Mouse (Mus musculus) CD4-positive, CD25-positive, alpha-beta regulatory T cell, adult 4 months (primary cell): Measurements from ENCODE around the gene Ctsd. TPM values are rescaled to one million over a fixed set of nuclear protein-coding genes. Genes with fewer than 3 reads are reported as not detected.
"Not testable (repeated sequence)": the region's sequence is repeated elsewhere in the genome, so short reads cannot be mapped to it uniquely, and the experiment has no call there.

Experiments
- ATAC-seq: one replicate; pipeline ENCODE4 v1.8.0; 2017
- polyA plus RNA-seq, 2 experiments: library from polyadenylated mRNA; unstranded; fragments of 100-300 nt; shearing (Covaris generic); gene quantifications; one replicate each; pipeline ENCODE4 v1.2.1; 2017

The Ctsd gene
- polyA plus RNA-seq, 2 experiments from 2014 or later, result 277 to 325 TPM

DNA sequence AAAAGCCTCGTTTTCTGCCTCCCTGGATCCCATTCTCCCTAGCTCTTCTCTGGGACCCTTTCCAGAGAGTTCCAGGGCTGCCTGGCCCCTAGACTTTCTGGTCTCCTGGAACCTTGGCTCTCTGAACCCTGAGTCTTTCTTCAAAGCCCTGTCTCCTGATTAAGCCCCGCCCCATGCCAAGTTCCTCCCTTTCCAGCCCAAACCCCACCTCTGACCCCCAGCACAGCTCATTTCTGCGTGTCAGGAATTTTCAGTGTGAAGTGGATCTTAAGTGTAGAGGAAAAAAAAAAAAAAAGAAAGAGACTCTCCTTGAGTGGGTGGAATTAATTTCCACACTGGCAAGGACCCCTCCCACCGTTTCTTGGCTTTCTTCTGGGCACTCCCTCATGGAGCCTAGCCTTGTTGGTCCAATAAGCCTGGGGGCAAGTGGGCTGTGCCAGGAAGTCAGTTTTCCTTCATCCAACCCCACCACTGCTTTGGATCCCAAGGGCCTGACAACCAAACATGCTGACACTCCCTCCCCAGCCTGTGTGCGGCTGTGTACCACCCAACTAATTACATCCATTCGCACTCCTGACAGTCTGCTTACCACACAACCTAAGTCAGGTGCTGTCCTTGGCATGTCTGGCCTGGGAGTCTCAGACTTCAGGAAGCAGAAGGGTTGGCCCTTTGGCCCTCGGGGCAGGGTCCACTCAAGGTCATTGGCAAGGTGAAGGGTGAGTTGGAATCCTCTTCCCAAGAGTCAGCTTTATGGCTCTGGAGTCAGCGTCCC is 14.0 kb downstream of the Ctsd start, which contains the start of gene Ifitm10:
Ifitm10 (minus strand) TSS at position 113 of the 772 bp plus-strand sequence.
- no peak for ATAC-seq

GRCm38 (mm10) chr7:142373039-142373438 is 14.8 kb downstream of the Ctsd start:
- no peak for ATAC-seq

GRCm38 (mm10) chr7:142371768-142372661 is 15.8 kb downstream of the Ctsd start:
- peak; percentile 34 for ATAC-seq

DNA sequence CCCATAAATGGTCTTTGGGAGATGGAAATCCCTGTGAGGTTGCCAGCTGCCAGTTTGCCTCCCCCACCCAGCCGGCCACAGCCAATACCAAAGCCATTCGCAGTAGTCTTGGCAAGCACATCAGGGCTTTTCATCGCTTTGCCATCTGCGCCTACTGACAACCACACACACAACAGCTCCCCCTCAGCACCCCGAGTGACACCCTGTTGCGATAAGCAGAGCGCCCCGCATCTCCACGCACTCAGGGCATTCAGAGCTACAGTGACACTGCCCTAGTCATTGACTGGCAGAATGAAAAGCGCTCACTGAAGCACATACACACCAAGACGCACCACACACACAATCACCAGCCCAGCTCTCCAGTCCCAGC is 16.5 kb downstream of the Ctsd start:
- no peak for ATAC-seq

DNA sequence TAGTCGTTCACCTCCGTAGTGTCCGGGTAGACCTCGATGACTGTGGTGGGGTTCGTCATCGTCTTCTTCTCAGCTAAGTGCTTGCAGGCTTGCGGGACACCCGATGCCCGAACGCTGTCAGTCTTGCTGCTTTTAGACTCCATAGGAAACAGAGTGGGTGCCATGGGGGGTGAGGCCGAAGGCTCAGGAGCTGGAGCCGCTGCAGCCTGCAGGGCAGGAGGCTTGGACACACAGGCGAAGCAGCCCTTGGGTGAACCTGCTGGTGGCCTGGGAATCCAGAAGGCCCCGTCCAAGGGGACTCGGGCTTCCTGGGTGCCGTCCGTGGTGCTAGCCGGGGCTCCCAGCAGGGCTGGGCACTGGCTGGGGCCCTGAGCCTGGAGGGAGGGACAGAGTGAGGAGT is 16.9 kb downstream of the Ctsd start:
- ATAC-seq, result no peak

- no peak for ATAC-seq
Measured at GRCm38 (mm10) chr7:142369820-142370219, 18.0 kb downstream of the Ctsd start.

DNA sequence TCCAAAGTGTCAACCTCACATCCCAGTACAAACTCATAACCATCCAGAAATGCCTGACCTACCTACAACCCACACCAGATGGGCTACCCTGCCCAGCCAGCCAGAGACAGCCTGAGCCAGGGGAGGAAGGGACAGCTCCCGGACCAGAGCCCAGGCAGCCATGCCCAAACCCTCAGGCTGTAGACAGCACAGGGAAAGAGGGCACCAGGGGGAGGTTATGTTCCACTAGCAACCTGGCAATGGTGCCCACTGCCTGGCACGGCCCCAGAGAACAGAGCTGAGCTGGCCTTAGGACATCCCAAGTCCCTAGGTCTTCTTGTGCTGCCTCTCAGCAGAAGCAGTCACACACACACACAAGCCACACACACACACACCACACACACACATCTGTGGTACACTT is 19.0 kb downstream of the Ctsd start:
- ATAC-seq, result no peak

DNA sequence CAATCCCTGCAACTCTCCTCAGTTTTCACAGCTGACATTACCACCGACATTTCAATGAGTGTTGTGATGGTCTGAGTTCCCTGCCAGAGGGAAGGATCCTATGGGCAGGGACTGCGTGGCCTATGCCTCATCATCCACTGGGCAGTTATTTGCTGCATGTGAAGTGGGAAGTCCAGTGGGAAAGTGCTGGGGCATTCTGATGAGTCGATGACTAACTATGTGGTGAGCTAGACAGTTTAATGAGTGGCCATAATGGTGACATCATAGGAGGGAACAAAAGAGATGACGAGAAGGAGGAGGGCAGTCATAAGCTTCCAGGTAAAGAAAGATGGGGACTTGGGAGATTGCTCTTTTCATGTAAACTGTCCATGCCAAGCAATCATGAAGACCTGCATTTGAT is 24.7 kb downstream of the Ctsd start:
- no peak for ATAC-seq

- no peak for ATAC-seq
Measured at GRCm38 (mm10) chr7:142360743-142361142, 27.1 kb downstream of the Ctsd start.

GRCm38 (mm10) chr7:142359129-142359528 is 28.7 kb downstream of the Ctsd start:
- no peak for ATAC-seq

GRCm38 (mm10) chr7:142357566-142357965 is 30.3 kb downstream of the Ctsd start:
- no peak for ATAC-seq

- no peak for ATAC-seq
Measured at GRCm38 (mm10) chr7:142354661-142355233, 33.1 kb downstream of the Ctsd start.

DNA sequence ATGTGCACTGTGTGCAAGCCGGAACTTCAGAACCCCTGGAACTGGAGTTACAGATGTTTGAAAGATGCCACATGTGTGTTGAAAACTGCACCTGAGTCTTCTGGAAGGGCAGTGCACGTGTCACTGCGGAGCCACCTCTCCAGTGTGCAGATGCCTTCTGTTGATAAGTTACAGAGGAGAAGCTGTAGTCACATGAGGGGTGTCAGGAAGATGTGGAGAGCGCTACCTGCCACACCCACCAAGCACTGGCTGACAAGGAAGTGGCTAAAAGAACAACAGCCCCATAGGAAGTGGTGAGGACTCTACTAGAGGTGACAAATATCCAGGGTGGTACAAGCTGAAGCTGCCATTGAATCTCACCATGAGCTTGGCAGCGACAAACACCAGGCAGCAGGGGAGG is 34.0 kb downstream of the Ctsd start:
- peak; percentile 89 for ATAC-seq

GRCm38 (mm10) chr7:142351569-142351968 is 36.3 kb downstream of the Ctsd start:
- ATAC-seq, result peak; percentile 79

DNA sequence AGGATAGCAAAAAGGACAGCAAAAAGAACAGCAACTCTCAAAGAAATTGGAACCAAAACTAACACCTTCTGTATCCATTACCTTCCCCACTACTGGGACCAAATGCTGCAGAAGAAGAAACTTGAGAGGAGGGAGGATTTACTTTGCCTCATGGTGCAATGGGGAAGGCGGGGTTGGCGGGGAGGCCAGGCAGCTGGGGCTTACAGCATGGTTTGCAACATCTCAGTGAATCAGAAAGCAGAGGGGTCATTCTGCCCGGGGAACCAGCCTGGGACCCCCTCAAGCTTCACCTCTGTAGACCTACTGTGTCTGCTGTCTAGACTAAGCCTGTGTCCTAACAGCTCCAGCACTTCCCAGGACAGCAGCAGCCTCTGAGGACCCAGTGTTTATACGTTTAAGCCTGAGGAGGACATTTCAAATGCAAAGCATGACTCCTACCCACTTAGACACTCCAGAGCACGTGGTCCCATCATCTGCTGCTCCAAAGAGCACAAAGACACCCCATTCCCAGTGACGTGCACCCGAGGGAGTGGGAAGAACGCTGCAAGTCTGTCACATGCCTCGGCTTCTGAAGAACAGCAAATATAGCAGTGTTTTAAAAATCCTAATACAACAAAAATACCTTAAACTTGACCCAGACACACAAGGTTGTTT is 38.4 kb downstream of the Ctsd start:
- no peak for ATAC-seq

DNA sequence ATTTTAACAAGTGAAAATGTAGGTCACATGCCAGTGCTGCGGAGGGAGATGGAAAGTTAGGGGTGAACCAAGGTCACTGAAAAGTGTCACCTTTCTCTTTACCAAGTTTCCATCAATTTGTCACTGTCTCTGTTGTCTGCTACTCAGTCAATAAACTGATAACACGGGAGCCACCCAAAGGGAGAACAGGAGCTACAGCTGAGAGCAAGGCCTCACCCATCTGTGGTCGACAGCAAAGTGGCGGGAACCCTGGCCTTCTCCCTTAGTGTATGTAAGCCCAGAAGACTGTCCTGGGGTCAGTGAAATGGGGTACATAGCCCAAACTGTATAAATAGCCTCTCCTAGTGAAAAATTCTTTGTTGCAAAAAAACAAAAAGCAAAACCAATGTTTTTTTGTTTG is 40.3 kb downstream of the Ctsd start:
- ATAC-seq, result no peak

- ATAC-seq, result no peak
Measured at GRCm38 (mm10) chr7:142342247-142342640, 45.6 kb downstream of the Ctsd start.

DNA sequence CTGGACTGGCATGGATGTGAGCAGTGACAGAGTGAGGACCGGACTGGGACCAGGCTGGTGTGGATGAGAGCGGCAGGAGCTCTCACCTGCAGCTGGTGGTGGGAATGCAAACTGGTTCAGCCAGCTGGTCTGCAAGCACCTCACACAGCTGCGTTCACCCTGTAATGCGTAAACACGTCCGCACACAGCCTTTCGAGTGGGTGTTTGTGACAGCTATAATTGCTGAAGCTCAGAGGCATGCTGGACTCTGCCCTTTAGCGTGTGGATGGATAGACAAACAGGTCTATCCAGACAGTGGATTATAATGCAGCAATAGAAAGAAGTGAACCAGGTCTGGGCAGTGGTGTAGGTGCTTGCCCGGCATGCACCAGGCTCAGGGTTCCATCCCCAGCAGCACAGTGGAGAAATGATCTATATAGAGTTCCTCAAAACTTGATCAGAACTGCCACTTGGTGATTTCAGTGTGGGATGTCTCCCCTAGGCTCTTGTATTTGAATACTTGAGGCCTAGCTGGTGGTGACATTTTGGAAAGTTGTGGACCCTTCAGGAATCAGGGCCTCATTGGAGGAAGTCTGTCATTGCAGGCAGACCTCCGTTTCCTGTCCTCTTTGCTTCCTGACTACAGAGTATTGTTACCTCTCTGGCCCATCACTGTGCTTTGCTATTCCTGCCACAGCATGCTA is 46.1 kb downstream of the Ctsd start:
- peak; percentile 56 for ATAC-seq

- peak; percentile 60 for ATAC-seq
Measured at GRCm38 (mm10) chr7:142340269-142340970, 47.4 kb downstream of the Ctsd start.

DNA sequence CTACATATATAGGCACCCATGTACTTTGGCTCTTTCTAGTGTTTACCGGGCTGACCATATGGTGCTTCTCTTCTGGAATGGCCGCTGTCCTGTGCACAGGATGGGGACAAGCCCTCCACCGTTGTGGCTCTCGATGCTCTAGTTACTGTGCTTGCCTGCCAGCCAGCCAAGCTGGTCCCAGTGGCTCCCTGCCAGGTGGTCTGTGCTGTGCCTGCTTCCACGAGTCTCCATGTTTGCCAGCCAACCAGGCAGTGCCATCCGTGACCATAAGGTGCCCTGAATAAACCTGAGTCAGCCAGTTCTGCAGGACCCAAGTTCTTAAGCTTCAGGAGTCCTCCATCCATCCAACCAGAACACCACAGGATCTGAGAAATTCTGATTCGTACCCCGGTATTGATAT is 52.7 kb downstream of the Ctsd start:
- ATAC-seq, result no peak

DNA sequence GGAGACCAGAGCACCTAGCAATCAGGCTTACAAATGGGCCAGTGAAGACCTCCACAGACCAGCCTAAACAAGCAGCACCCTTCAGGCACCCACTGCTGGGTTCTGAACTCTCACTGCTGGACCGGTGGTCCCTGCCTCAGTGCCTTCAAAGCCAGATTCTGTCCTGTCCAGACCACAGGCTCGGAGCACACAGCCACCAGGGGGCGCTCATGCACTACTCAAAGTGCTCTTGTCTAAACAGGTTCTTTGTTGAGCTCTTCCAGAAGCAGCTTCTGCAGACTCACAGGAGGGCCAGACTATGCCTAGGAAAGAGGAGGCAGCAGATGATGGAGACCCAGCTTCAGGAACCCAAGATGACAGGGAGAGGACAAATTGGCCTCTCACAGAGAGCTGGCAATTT is 53.6 kb downstream of the Ctsd start:
- ATAC-seq, result peak; percentile 76

DNA sequence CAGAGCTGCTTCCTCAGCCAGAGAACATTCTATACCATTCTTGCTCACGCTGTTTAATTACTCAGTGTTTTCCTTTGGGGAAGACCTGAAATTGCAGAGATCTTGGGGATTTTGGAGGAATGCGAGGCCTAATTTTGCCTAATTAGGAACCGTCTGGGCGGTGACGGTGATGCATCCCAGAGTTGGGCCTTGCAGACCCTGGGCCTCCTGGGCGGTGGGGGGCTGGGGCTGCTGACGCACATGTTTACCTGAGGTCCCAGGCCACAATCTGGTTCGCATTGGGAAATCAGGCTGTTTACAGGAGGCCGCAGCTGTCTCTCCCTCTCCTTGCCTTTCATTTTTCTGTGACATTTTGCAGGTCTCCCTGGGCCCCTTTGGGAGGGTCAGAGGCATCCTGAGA is 55.1 kb downstream of the Ctsd start:
- not testable (repeated sequence) for ATAC-seq
